Mouse (Mus musculus): ENCODE measurements around the gene Hoxa7. TPM values are rescaled to one million over a fixed set of nuclear protein-coding genes. Genes with fewer than 3 reads are reported as not detected.
A peak's percentile ranks its signal among the peaks of the same experiment; 100 is the strongest.

Hoxa7 gene
- total and polyA plus RNA-seq, 2 experiments from 2014 or later, result not detected

- Histone ChIP-seq H3K4me2 (ENCODE audit: low read depth, low read length, poor library complexity, severe bottlenecking) (no peak within 1 kb of the TSS), H3K4me3 (ENCODE audit: low read depth, low read length) (no peak within 1 kb of the TSS), H3K4me1 (ENCODE audit: insufficient read depth, low read length) (no peaks in the 10 kb centered on the region), H3K9me3 (ENCODE audit: low read length) (no peaks in the 10 kb centered on the region), H3K27me3 (ENCODE audit: insufficient read depth, low read length) (peaks cover 96% of the 10 kb centered on the region), H3K9ac (replicated peaks; ENCODE audit: low read length, poor library complexity, severe bottlenecking) (no peak within 1 kb of the TSS), H3K36me3 (ENCODE audit: insufficient read depth, low read length) (no peaks in the 10 kb centered on the region), H3K27ac (ENCODE audit: low read depth, low read length) (no peak within 1 kb of the TSS)
- WGBS, result under 1% methylated on average over 47 of the region's 47 CpGs
- DNase-seq (ENCODE audit: low spot score) (peak; percentile 51), ATAC-seq (ENCODE audit: low FRiP score) (no peak)
- no peak for TF ChIP-seq CTCF (IDR thresholded peaks at IDR 0.05)
Observed at GRCm38 (mm10) chr6:52208072-52208867, 13.4 kb downstream of the Hoxa7 start, which contains the start of gene Hoxa6. TSS of gene Hoxa6 (minus strand) at chr6:52208722.

GRCm38 (mm10) chr6:52207684-52207976 is 14.0 kb downstream of the Hoxa7 start:
- no peak overlapping the region for H3K4me3 ChIP-seq (ENCODE audit: low read depth, low read length)

GRCm38 (mm10) chr6:52206882-52207683 is 14.6 kb downstream of the Hoxa7 start:
- H3K9ac ChIP-seq (replicated peaks; ENCODE audit: low read length, poor library complexity, severe bottlenecking), result no peak overlapping the region
- H3K36me3 ChIP-seq (ENCODE audit: insufficient read depth, low read length), result no peaks in the 10 kb centered on the region
- peaks cover 97% of the 10 kb centered on the region for H3K27me3 ChIP-seq (ENCODE audit: insufficient read depth, low read length)
- DNase-seq (ENCODE audit: low spot score), result no peak
- H3K4me1 ChIP-seq (ENCODE audit: insufficient read depth, low read length), result no peaks in the 10 kb centered on the region
- no peak for TF ChIP-seq CTCF (IDR thresholded peaks at IDR 0.05)
- H3K9me3 ChIP-seq (ENCODE audit: low read length), result no peaks in the 10 kb centered on the region
- ATAC-seq (ENCODE audit: low FRiP score), result no peak
- no peak overlapping the region for H3K27ac ChIP-seq (ENCODE audit: low read depth, low read length)
- WGBS, result 6% methylated on average over 4 of the region's 4 CpGs
- H3K4me2 ChIP-seq (ENCODE audit: low read depth, low read length, poor library complexity, severe bottlenecking), result no peak overlapping the region
- H3K4me3 ChIP-seq (ENCODE audit: low read depth, low read length), result no peak overlapping the region

More at GRCm38 (mm10) chr6:52207684-52207976, 14.0 kb downstream of the Hoxa7 start:
- DNase-seq (ENCODE audit: low spot score) (no peak), ATAC-seq (ENCODE audit: low FRiP score) (no peak)
- Histone ChIP-seq H3K9ac (replicated peaks; ENCODE audit: low read length, poor library complexity, severe bottlenecking) (no peak overlapping the region), H3K4me1 (ENCODE audit: insufficient read depth, low read length) (no peaks in the 10 kb centered on the region), H3K27ac (ENCODE audit: low read depth, low read length) (no peak overlapping the region), H3K4me2 (ENCODE audit: low read depth, low read length, poor library complexity, severe bottlenecking) (no peak overlapping the region), H3K36me3 (ENCODE audit: insufficient read depth, low read length) (no peaks in the 10 kb centered on the region), H3K27me3 (ENCODE audit: insufficient read depth, low read length) (peaks cover 96% of the 10 kb centered on the region), H3K9me3 (ENCODE audit: low read length) (no peaks in the 10 kb centered on the region)
- no peak for TF ChIP-seq CTCF (IDR thresholded peaks at IDR 0.05)

GRCm38 (mm10) chr6:52205638-52206621 is 15.7 kb downstream of the Hoxa7 start:
- Histone ChIP-seq H3K4me2 (ENCODE audit: low read depth, low read length, poor library complexity, severe bottlenecking) (no peak overlapping the region), H3K27ac (ENCODE audit: low read depth, low read length) (no peak overlapping the region)
- ATAC-seq (ENCODE audit: low FRiP score), result no peak

DNA sequence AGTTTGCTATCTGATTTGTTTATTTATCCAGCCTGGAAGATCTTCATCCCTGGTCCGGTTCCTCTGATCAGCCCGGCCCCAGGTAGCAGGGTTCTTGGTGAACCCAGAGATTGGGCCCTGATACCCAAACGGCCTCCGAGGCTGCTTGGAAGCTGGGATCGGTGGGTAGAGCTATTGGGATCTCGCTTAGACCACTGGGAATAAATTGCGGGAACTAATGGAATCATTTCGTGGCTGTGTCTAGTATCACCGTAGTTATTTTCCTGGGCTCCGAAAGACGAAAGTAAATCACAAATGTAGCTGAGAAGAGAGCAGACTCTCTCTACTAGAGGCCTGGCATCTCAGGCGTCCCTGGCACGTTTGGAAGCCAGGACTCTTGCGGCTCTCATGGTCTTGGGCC is 16.4 kb downstream of the Hoxa7 start:
- no peaks in the 10 kb centered on the region for H3K9me3 ChIP-seq (ENCODE audit: low read length)
- H3K27ac ChIP-seq (ENCODE audit: low read depth, low read length), result no peak overlapping the region
- no peaks in the 10 kb centered on the region for H3K36me3 ChIP-seq (ENCODE audit: insufficient read depth, low read length)
- ATAC-seq (ENCODE audit: low FRiP score) (no peak), DNase-seq (ENCODE audit: low spot score) (no peak)
- WGBS, result 5% methylated on average over 14 of the region's 14 CpGs
- no peak for TF ChIP-seq CTCF (IDR thresholded peaks at IDR 0.05)
- H3K4me1 ChIP-seq (ENCODE audit: insufficient read depth, low read length), result no peaks in the 10 kb centered on the region
- H3K9ac ChIP-seq (replicated peaks; ENCODE audit: low read length, poor library complexity, severe bottlenecking), result no peak overlapping the region
- no peak overlapping the region for H3K4me2 ChIP-seq (ENCODE audit: low read depth, low read length, poor library complexity, severe bottlenecking)
- H3K4me3 ChIP-seq (ENCODE audit: low read depth, low read length), result no peak overlapping the region
- peaks cover 99% of the 10 kb centered on the region for H3K27me3 ChIP-seq (ENCODE audit: insufficient read depth, low read length)

More at GRCm38 (mm10) chr6:52205638-52206621, 15.7 kb downstream of the Hoxa7 start:
- no peak overlapping the region for H3K9ac ChIP-seq (replicated peaks; ENCODE audit: low read length, poor library complexity, severe bottlenecking)
- no peak for DNase-seq (ENCODE audit: low spot score)
- no peaks in the 10 kb centered on the region for H3K4me1 ChIP-seq (ENCODE audit: insufficient read depth, low read length)
- H3K27me3 ChIP-seq (ENCODE audit: insufficient read depth, low read length), result peaks cover 97% of the 10 kb centered on the region
- H3K36me3 ChIP-seq (ENCODE audit: insufficient read depth, low read length), result no peaks in the 10 kb centered on the region
- no peak for TF ChIP-seq CTCF (IDR thresholded peaks at IDR 0.05)
- 1% methylated on average over 55 of the region's 55 CpGs for whole genome bisulfite sequencing
- H3K4me3 ChIP-seq (ENCODE audit: low read depth, low read length), result no peak overlapping the region
- H3K9me3 ChIP-seq (ENCODE audit: low read length), result no peaks in the 10 kb centered on the region
